Mouse (Mus musculus) embryo, embryonic 10.5 days (tissue): Measurements from ENCODE around the gene Comtd1.

Experiments used
- DNase-seq: peaks from one replicate; pipeline ENCODE4 v3.0.0-alpha.2; 2015; ENCODE audit warnings: low spot score

Comtd1 gene

GRCm38 (mm10) chr14:21831830-21832403, 16.9 kb downstream of the Comtd1 start:
- DNase-seq = no peak

DNA sequence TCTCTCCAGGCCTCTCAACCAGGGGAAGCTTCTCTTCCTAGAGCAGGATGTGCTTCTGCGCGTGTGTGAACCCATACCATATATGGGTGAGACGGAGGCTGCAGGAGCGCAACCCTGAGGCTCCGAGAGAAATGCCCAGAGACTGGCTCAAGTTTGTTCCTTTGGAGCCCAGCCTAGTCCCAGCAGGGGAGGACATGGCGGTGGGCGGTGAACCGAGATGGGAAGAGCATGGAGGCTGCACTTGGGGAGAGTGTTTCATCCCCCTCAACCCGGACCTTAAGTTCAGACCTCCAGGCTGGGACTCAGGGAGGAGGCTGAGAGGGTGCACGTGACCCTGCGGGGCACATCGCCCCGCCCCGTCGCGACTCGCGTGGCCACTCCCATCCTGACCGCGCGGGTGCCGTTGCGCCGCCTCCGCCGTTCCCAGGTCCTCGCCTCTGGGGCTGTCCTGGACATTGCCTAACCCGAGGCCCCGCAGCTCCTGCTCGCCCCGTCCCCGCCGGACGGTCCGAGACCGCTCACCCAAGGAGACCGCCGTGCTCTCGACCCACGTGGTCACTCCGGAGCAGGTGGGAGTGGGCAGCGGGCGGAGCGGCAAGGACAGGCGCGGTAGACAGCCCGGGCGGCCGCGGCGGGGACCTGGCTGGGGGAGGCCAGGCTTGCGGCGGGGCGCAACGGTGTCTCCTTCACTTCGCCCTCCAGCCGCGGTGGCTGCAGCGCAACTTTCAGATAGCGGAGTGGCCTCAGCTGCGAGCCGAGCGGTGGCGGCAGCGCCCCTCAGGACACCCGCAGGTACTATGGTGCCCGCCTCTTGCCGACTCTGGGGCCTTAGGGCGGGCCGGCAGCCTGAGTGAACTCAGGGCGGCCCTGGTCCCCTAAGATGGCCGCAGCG, 17.7 kb downstream of the Comtd1 start:
- DNase-seq = peak; percentile 96

DNA sequence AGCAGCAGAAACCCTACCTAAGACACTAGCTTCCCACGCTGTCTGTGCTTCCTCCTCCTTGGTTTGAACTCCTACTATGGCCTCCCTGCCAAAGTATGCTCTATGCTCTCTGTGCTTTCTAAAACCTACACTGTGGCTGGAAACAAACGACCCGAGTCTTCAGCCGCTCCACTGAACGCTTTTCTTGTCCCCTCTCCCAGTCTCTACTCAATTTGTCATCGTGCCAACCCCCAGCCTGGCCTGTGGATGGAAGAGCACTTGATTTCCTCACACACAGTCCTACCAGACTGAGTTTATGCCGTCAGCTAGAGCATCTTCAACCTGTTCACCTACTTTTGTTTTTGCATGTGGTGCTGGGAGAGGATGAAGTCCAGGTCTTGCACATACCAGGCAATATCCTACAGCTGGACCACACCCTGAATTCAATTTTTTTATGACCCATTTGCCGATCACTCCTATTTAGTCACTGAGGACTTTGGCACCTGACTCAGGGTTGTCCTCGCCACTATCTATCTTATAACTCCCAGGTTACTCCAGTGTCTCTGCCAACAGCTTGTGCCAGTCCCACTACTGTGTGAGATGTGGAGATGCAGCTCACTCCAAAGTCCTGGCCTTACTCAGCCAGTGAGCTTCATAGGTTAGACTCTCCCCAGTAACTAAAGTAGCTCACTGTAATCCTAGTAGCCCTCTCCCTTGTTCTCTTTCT, 22.8 kb downstream of the Comtd1 start:
- DNase-seq = no peak

DNA sequence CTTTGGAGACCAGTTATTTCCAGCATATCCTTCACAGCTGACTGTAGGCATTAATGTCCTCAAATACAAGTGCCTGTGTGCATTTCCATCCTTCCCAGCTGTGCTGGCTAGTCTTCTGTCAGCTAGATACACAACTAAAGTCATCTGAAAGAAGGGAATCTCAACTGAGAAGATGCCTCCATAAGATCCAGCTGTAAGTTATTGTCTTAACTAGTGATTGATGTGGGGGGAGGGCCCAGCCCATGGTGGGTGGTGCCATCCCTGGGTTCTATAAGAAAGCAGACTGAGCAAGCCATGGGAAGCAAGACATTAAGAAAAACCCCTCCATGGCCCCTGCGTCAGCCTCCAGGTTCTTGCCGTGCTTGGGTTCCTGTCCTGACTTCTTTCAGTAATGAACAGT, 23.8 kb downstream of the Comtd1 start, which contains the start of gene Vdac2:
Gene Vdac2, plus strand, starts transcription at position 301 of the 400 bp plus-strand sequence.
- no peak for DNase-seq

DNA sequence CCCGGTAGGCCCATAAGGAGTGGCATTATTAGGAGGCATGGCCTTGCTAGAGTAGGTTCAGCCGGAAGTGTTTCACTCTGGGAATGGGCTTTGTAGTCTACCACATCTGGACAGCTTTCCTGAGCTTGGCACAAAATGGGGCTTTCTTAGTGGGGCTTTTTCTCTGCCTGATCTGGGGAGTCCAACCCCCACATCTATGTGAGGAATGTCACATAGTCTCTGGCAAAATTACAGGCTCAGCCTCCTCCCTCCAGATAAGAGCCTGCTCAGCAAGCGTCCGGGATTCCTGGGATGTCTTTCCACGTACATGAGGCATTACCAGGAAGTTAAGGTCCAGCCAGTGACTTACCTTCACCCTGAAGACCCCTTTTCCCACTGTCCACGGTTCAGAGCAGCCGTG, 24.9 kb downstream of the Comtd1 start:
- DNase-seq = no peak

DNA sequence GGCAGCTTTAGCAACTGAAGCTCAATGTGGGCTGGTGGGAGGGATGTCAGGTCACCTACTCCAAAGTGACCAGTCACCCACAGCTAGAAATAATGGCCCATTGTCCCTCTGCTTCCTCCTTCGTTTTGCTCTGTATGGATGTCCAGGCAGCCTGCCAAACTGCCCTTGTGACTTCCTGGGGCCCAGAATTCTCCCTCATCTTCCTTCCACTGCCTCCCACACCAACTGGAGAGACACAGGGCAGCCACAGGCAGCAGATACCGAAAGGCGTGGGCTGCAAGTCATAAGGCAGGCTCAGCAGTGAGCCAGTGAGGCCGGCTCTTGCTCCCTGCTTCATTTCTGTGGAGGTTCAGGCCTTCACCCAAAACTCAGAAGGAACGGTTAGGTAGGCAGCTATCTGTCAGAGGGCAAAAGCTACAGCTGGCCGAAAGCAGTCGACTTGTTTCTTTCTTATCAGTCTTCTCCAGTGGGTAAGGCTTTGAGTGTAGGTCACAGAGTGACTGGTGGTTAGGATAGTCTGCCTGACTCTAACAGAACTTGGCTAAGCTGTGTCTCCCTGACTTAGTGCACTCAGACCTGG, 25.9 kb downstream of the Comtd1 start:
- no peak for DNase-seq

DNA sequence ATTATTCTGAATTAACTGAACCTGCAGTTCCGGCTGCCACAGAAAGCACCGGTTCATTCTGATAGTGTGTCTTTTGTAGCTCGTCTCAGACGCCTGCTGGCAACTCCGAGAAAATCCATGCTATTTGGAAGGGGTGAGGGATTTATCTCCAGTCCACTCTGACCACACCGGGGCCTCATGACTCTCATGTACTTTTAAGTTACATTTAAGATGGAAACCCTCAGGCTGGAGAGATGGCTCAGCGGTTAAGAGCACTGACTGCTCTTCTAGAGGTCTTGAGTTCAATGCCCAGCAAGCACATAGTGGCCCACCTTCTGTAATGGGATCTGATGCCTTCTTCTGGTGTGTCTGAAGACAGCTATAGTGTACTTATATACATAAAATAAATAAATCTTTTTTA, 26.5 kb downstream of the Comtd1 start:
- no peak for DNase-seq

GRCm38 (mm10) chr14:21820880-21821505, 27.8 kb downstream of the Comtd1 start:
- DNase-seq = no peak

GRCm38 (mm10) chr14:21817453-21817852, 31.3 kb downstream of the Comtd1 start:
- DNase-seq = no peak

DNA sequence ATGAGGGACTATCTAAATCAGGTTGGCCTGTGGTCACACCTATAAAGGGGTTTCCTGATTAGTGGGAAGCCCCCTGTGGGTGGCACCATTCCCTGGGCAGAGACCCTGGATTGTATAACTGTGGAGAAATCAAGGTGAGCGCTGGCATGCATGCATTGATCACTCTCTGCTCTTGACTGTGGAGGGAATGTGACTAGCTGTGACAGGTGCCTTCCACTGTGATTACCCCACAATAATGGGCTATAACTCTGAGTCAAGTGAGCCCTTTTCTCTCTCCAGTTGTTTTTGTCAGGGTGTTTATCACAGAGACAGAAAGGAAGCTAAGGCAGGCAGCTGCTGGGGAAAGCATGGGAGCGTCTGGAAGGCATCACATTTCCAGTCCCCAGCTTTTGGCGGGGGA, 32.5 kb downstream of the Comtd1 start:
- no peak for DNase-seq

DNA sequence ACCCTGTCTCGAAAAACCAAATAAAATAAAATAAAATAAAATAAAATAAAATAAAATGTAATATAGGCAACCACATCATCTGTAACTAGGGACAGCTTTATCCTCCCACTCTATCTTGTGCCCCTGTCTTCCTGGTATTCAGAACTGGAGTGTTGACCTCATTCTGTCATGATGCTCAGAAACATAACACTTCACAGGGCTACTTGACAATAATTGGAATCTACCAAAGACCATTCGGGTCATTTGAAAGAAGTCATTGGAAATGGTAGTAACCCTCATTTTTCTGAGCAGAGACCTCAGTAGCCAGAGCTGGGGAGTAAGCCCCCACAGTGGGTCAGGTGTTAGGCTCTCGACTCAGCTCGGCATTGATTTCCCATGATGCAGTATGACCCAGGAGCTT, 34.2 kb downstream of the Comtd1 start:
- DNase-seq = no peak

GRCm38 (mm10) chr14:21813847-21814246, 34.9 kb downstream of the Comtd1 start:
- no peak for DNase-seq

DNA sequence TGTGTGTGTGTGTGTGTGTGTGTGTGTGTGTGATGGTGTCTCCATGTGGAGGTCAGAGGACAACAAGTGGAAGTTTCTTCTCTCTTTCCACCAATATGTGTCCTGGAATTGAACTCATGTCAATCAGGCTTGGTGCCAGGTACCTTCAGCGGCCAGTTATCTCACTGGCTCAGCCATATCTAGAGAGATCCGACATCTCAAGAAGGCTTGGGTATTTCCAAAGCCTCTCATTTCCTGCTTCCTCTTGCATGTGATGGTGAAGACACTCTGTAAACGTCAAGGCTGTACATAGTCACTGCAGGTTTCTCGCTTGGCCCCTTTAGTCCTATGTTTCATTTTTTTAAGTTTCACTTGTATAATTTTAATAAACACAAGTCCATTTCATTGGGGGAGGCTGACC, 35.6 kb downstream of the Comtd1 start:
- no peak for DNase-seq

DNA sequence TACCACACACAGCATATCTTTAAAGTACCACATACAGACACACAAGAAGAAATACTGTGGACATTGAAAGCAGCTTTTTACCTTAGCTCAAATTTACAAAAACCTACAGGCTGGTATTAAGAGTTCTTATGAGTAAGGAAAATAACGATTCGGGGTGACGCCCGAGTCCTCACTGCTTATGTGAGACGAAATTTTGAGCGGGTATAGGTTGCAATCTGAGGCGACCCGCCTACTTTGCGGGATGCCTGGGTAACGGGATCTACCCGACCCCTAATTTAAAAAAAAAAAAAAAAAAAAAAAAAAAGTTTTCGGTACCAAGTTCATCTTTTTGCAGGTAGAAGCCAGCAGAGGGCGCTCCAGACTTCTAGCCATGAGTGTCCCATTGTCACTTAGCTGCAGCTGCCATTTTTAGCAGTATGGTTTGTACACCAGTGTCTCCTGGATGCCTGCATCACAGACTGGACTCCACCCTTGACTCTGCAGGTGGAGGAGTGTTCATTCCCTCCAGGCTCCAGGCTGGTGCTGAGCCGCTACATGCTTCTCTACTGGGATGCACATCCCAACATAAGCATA, 36.1 kb downstream of the Comtd1 start:
- peak; percentile 86 for DNase-seq

DNA sequence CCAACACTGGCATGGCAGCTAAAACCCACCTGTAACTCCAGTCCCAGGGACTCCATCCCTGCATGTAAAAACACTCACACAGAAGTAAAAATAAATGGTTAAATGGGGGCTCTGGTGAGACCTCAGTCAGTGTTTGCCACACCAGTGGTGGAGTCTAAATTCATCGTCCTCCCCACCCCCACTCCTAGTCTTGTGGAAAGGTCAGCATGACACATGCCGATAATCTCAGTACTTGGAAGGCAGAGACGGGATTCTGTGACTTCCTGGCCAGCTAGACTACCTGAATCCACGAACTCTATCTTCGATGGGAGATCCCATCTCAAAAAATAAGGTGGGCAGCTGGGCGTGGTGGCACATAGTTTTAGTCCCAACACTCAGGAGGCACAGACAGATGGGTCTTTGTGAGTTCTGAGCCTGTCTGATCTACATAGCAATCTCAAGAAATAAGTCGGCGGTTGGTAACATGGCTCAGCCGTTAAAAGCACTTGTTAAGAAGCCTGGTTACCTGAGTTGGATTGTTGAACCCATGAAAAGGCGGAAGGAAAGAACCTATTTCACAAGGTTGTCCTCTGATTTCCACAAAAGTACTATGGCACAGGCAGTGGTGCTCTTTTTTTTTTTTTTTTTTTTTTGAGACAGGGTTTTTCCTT, 36.9 kb downstream of the Comtd1 start:
- DNase-seq = no peak

- DNase-seq = no peak
These were observed 37.5 kb downstream of the Comtd1 start for GRCm38 (mm10) chr14:21811301-21811700.

DNA sequence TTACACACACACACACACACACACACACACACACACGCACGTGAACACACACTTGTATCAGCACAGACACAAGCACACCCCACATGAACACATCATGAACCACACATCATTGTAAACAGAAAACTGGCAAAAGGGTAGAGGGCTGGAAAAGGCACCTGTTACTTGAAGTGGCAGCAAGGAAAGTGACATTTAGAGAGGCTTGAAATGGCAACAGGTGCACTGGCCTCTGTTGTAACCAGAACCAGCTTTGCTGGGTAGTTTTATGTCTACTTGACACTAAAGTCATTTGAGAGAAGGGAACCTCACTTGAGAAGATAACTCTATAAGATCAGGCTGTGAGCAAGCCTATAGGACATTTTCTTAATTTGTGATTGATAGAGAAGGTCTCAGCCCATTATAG, 39.4 kb downstream of the Comtd1 start:
- no peak for DNase-seq

DNA sequence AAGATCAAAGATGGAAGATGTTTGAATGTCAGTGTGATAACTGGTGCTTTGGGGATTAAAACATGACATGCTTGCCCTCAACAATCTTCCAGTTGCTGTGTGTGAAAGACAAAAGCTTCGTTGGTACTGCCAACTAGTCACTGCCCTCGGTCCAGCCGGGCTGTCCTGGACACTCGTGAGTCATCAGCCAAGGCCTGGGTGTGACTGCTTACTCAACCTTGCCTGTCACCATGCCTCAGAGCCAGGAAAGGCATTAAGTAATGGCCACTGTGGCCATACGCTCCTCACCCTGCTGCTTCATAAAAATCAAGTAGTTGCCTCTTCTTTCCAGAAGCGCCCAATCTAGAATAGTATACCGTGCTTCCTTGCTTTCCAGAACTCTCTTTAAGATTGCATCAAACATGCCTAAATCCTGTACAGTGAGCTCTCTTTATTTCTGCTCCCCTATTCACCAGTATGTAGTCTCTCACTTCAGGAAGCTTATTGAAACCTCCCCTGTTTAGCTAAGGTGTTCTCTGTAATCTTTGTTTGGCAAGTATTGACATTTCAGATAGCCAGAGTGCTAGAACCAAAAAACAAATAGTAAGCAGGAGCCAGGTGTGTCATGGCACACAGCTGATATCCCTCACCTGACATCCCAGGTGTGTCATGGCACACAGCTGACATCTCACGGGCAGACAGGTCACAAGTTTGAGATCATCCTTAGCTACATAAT, 40.4 kb downstream of the Comtd1 start:
- DNase-seq = no peak

GRCm38 (mm10) chr14:21806631-21807160, 42.1 kb downstream of the Comtd1 start:
- no peak for DNase-seq

DNA sequence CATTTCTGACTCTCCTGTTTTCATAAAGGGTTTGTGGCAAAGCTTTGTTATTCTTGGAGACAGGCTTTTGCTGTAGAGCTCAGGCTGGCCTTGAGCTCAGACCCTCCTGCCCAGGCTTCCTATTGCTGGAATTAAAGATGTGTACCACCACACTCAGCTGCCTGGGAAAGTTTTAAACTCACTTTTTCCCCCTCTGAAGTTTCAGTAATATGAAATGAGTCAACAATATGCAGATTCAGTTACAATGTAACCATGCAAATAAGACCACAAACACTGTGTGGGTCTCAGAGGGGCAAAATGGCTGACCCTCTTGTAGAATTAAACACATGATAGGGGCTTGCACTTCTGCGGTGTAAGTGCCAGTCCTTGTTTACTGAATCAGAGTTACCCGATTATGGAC, 42.6 kb downstream of the Comtd1 start:
- no peak for DNase-seq
